Mouse (Mus musculus): Measurements from ENCODE around the gene Gm6525. TPM values are rescaled to one million over a fixed set of nuclear protein-coding genes. Genes with fewer than 3 reads are reported as not detected.

Gm6525 gene
- total and polyA plus RNA-seq, 3 experiments: 0.17 to 0.71 (median 0.31) TPM

DNA sequence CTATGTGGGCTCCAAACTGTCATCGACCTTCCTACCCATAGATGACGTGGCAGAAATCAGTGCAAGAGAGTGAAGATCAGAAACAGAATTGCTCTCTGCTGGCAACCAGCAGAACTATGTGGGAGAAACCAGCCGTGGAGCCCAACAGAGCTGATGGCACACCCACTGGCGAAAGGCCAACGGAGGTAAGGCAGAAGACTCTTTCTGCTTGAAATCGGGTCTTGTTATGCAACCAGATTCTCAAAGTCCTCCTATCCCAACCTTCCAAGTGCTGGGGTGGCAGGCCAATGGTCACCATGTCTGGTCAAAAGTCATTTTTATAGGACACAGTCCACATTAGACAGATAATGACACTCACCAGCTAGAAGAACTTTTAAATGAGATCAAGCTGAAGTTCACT lies 40.6 kb downstream of the Gm6525 start:
- Histone ChIP-seq H3K27ac (ENCODE audit: insufficient read depth, low read depth) (no peak overlapping the region), H3K79me2 (replicated peaks; ENCODE audit: control insufficient read depth, extremely low read depth, insufficient read depth, poor library complexity, severe bottlenecking) (no peaks in the 10 kb centered on the region), H3K4me3 (replicated peaks in 1 of 3; ENCODE audit: low read depth in 2 of 3, low read length in 2 of 3, poor library complexity in 1 of 3) (no peak overlapping the region), H3K4me1 (ENCODE audit: control insufficient read depth in 1 of 2, insufficient read depth in 2 of 2) (peaks cover 6 to 21% of the 10 kb centered on the region in 2 experiments), H3K4me2 (ENCODE audit: insufficient read depth, low read depth, poor library complexity, severe bottlenecking) (no peak overlapping the region), H3K27me3 (replicated peaks) (no peaks in the 10 kb centered on the region), H3K9ac (ENCODE audit: insufficient read depth, low read depth) (no peak overlapping the region), H3K9me3 (replicated peaks; ENCODE audit: low read length) (no peaks in the 10 kb centered on the region), H3K36me3 (replicated peaks in 1 of 2; ENCODE audit: control insufficient read depth in 1 of 2, insufficient read depth in 1 of 2, low read length in 1 of 2) (peaks cover 0 to 9% of the 10 kb centered on the region in 2 experiments)
- in situ Hi-C loops (cut with MboI; ENCODE audit: low pct_ligation_motif_present, low pct_unique_long_range_greater_than_20kb, low sequenced_read_pairs): no loop called here
- no peak for TF ChIP-seq BHLHE40 (IDR thresholded peaks at IDR 0.05; ENCODE audit: low read depth, low read length)
- no peak for TF ChIP-seq TCF12 (IDR thresholded peaks at IDR 0.05; ENCODE audit: low read depth, low read length)
- no peak for TF ChIP-seq EP300 (IDR thresholded peaks at IDR 0.05; ENCODE audit: low read length)
- no peak for TF ChIP-seq MAFK (IDR thresholded peaks at IDR 0.05; ENCODE audit: insufficient replicate concordance, low read length)
- TF ChIP-seq CTCF (conservative IDR thresholded peaks at IDR 0.05 in 1 of 2, IDR thresholded peaks at IDR 0.05 in 1 of 2; ENCODE audit: low read depth in 2 of 2, low read length in 2 of 2): no peak
- no peak for TF ChIP-seq UBTF (IDR thresholded peaks at IDR 0.05; ENCODE audit: low read depth, low read length)
- no peak for TF ChIP-seq ELF1 (IDR thresholded peaks at IDR 0.05; ENCODE audit: low read depth, low read length)
- no peak for TF ChIP-seq NRF1 (IDR thresholded peaks at IDR 0.05; ENCODE audit: low read depth, low read length)
- dilution Hi-C loops (cut with MboI; ENCODE audit: extremely low pct_ligation_motif_present, extremely low pct_unique_long_range_greater_than_20kb, low sequenced_read_pairs): no loop called here
- DNase-seq (ENCODE audit: extremely low read depth): no peak

DNA sequence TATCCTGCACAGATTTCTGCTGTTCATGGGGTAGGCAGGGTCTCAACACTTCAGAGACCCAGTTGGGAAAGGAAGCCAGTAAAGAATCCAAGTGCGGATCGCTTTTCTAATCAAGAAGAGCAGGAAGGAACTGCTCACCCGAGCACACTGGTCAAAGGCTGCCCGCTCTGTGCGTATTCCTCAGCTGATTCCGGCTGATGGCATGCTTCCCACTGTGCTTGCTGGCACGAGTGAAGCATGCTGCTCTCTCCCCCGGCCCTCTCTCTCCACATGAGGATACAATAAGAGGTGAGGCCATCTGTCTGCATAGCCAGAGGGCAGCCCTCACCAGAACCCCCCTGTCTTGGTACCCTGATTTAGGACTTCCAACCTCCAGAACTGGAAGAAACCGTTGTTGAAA lies 41.3 kb downstream of the Gm6525 start:
- dilution Hi-C loops (cut with MboI; ENCODE audit: extremely low pct_ligation_motif_present, extremely low pct_unique_long_range_greater_than_20kb, low sequenced_read_pairs) (no loop called here), in situ Hi-C loops (cut with MboI; ENCODE audit: low pct_ligation_motif_present, low pct_unique_long_range_greater_than_20kb, low sequenced_read_pairs) (loop anchor here (5.0 kb wide), 1 partner anchor 33 kb away; no protein-coding TSS in a partner anchor)
- H3K79me2 ChIP-seq (replicated peaks; ENCODE audit: control insufficient read depth, extremely low read depth, insufficient read depth, poor library complexity, severe bottlenecking): no peaks in the 10 kb centered on the region
- peaks cover 6 to 21% of the 10 kb centered on the region in 2 experiments for H3K4me1 ChIP-seq (ENCODE audit: control insufficient read depth in 1 of 2, insufficient read depth in 2 of 2)
- no peak overlapping the region for H3K27ac ChIP-seq (ENCODE audit: insufficient read depth, low read depth)
- H3K4me3 ChIP-seq (replicated peaks in 1 of 3; ENCODE audit: low read depth in 2 of 3, low read length in 2 of 3, poor library complexity in 1 of 3): no peak overlapping the region
- no peaks in the 10 kb centered on the region for H3K27me3 ChIP-seq (replicated peaks)
- no peak overlapping the region for H3K9ac ChIP-seq (ENCODE audit: insufficient read depth, low read depth)
- no peaks in the 10 kb centered on the region for H3K9me3 ChIP-seq (replicated peaks; ENCODE audit: low read length)
- H3K36me3 ChIP-seq (replicated peaks in 1 of 2; ENCODE audit: control insufficient read depth in 1 of 2, insufficient read depth in 1 of 2, low read length in 1 of 2): peaks cover 0 to 2% of the 10 kb centered on the region in 2 experiments
- TF ChIP-seq TBP (conservative IDR thresholded peaks at IDR 0.05; ENCODE audit: low read depth, low read length) (no peak), MAX (IDR thresholded peaks at IDR 0.05; ENCODE audit: low read length) (no peak), USF1 (IDR thresholded peaks at IDR 0.05; ENCODE audit: low read depth, low read length) (no peak), SIN3A (IDR thresholded peaks at IDR 0.05; ENCODE audit: low read length) (no peak), MAFK (IDR thresholded peaks at IDR 0.05; ENCODE audit: insufficient replicate concordance, low read length) (no peak), POLR2A (IDR thresholded peaks at IDR 0.05; ENCODE audit: low read depth, low read length) (no peak), BHLHE40 (IDR thresholded peaks at IDR 0.05; ENCODE audit: low read depth, low read length) (no peak), RCOR1 (conservative IDR thresholded peaks at IDR 0.05; ENCODE audit: low read depth, low read length) (no peak), MYC (IDR thresholded peaks at IDR 0.05; ENCODE audit: low read depth, low read length) (no peak), CHD1 (IDR thresholded peaks at IDR 0.05; ENCODE audit: low read depth, low read length) (no peak), ZKSCAN1 (IDR thresholded peaks at IDR 0.05; ENCODE audit: borderline replicate concordance, low read depth, low read length) (no peak), JUN (IDR thresholded peaks at IDR 0.05; ENCODE audit: insufficient read depth, low read depth, low read length) (no peak)
- DNase-seq (ENCODE audit: extremely low read depth): no peak
- no peak overlapping the region for H3K4me2 ChIP-seq (ENCODE audit: insufficient read depth, low read depth, poor library complexity, severe bottlenecking)
